Mouse (Mus musculus): ENCODE results near the gene Sorbs2. TPM values are rescaled to one million over a fixed set of nuclear protein-coding genes. Genes with fewer than 3 reads are reported as not detected.
"Not testable (repeated sequence)": the region's sequence is repeated elsewhere in the genome, so short reads cannot be mapped to it uniquely, and the experiment has no call there.

Sorbs2 gene
- polyA plus RNA-seq, 1 experiment, result 4.7 TPM

DNA sequence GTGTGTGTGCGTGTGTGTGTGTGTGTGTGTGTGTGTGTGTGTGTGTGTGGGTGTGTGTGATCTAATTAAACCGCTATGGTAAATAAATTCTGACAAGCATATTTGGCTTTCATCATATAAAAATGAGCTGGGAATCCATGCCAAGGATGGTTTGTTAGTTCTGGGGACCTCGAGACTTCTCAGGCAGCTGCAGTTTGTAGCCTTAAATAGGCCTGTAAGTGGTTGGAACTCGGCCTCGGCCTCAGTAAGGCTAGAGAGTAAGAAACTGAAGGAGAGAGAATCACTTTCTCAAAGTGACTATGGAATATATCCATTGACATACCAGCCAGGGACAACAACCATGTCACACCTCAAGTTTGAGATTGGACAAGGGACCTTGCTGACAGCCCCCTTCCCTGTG lies 314.1 kb downstream of the Sorbs2 start:
- no peak overlapping the region for H3K4me3 ChIP-seq (ENCODE audit: insufficient read depth, low read depth, low read length)
- H3K27ac ChIP-seq (replicated peaks; ENCODE audit: low read depth, low read length), result no peak overlapping the region
- no peaks in the 10 kb centered on the region for H3K4me1 ChIP-seq (ENCODE audit: control insufficient read depth, insufficient read depth, insufficient read length, low read length)

GRCm38 (mm10) chr8:45829985-45830548 lies 322.5 kb downstream of the Sorbs2 start:
- H3K27ac ChIP-seq (replicated peaks; ENCODE audit: low read depth, low read length), result no peak overlapping the region
- no peaks in the 10 kb centered on the region for H3K4me1 ChIP-seq (ENCODE audit: control insufficient read depth, insufficient read depth, insufficient read length, low read length)

GRCm38 (mm10) chr8:45833896-45834295 lies 326.3 kb downstream of the Sorbs2 start:
- no peak overlapping the region for H3K4me3 ChIP-seq (ENCODE audit: insufficient read depth, low read depth, low read length)
- H3K4me1 ChIP-seq (ENCODE audit: control insufficient read depth, insufficient read depth, insufficient read length, low read length), result no peaks in the 10 kb centered on the region
- no peak overlapping the region for H3K27ac ChIP-seq (replicated peaks; ENCODE audit: low read depth, low read length)

More at GRCm38 (mm10) chr8:45829985-45830548, 322.5 kb downstream of the Sorbs2 start:
- H3K4me3 ChIP-seq (ENCODE audit: insufficient read depth, low read depth, low read length), result no peak overlapping the region

- no peak overlapping the region for H3K27ac ChIP-seq (replicated peaks; ENCODE audit: low read depth, low read length)
- no peaks in the 10 kb centered on the region for H3K4me1 ChIP-seq (ENCODE audit: control insufficient read depth, insufficient read depth, insufficient read length, low read length)
- H3K4me3 ChIP-seq (ENCODE audit: insufficient read depth, low read depth, low read length), result no peak overlapping the region
Measured at GRCm38 (mm10) chr8:45843306-45843705, 335.7 kb downstream of the Sorbs2 start.

GRCm38 (mm10) chr8:45844097-45844885 lies 336.7 kb downstream of the Sorbs2 start:
- no peak overlapping the region for H3K4me3 ChIP-seq (ENCODE audit: insufficient read depth, low read depth, low read length)
- H3K27ac ChIP-seq (replicated peaks; ENCODE audit: low read depth, low read length), result no peak overlapping the region
- H3K4me1 ChIP-seq (ENCODE audit: control insufficient read depth, insufficient read depth, insufficient read length, low read length), result no peaks in the 10 kb centered on the region

GRCm38 (mm10) chr8:45844911-45845481 lies 337.4 kb downstream of the Sorbs2 start:
- no peak overlapping the region for H3K27ac ChIP-seq (replicated peaks; ENCODE audit: low read depth, low read length)
- no peaks in the 10 kb centered on the region for H3K4me1 ChIP-seq (ENCODE audit: control insufficient read depth, insufficient read depth, insufficient read length, low read length)
- no peak overlapping the region for H3K4me3 ChIP-seq (ENCODE audit: insufficient read depth, low read depth, low read length)

DNA sequence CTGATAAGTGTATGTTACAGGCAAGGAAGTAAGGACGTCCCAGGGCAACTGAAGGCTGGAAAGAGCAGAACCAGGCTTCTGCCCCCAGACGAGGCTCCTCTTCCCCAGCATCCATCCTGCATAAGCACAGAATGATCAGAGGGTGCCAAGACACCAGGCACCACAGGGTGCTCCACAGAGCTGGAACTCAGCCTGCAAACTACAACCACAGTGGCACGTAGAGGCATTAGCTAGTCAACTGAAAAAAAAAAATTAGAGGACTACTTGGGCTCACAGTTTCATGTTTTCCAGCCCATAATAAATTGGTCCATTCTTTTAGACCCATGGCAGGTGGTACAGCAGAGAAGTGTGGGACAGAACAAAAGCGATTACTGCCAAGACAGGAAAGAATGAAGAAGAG lies 338.3 kb downstream of the Sorbs2 start:
- Histone ChIP-seq H3K4me3 (ENCODE audit: insufficient read depth, low read depth, low read length) (no peak overlapping the region), H3K27ac (replicated peaks; ENCODE audit: low read depth, low read length) (no peak overlapping the region), H3K4me1 (ENCODE audit: control insufficient read depth, insufficient read depth, insufficient read length, low read length) (no peaks in the 10 kb centered on the region)

DNA sequence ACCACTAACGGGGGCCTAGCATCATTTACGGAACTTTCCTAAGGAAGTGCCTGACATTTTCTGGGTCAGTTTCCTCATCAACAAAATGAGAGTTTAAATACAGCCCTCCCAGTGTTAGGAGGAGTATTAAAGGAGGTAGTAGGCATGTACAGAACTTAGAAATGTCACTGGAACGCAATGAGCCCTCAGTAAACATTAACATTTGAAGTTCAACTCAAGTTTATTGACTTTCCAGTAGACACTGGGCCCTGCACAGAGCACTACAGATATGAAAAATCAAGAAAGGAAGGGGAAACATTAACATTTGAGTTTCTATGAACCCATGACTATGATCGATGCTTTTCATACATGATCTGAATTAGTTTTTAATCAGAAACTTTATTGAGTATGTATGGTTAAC lies 347.5 kb downstream of the Sorbs2 start:
- Histone ChIP-seq H3K4me3 (ENCODE audit: insufficient read depth, low read depth, low read length) (no peak overlapping the region), H3K4me1 (ENCODE audit: control insufficient read depth, insufficient read depth, insufficient read length, low read length) (no peaks in the 10 kb centered on the region), H3K27ac (replicated peaks; ENCODE audit: low read depth, low read length) (no peak overlapping the region)

DNA sequence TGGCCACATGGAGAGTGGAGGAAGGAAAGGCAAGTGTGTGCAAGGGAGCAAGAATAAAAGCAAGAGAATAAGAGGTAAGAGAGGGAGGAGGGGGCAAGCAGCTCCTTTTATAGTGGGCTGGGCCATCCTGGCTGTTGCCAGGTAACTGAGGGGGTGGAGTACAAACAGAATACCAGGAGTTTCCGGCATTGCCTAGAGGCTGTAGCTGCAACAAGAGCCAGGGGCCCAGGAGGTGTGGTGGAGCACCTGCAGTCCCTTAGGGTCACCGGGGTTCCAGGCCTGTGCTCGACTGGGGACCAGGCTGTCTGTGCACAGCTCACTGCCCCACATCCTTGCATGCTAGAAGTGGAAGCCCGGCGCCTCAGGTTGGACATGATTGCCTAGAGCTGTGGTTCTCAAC lies 350.1 kb downstream of the Sorbs2 start:
- Histone ChIP-seq H3K4me3 (ENCODE audit: insufficient read depth, low read depth, low read length) (no peak overlapping the region), H3K4me1 (ENCODE audit: control insufficient read depth, insufficient read depth, insufficient read length, low read length) (no peaks in the 10 kb centered on the region), H3K27ac (replicated peaks; ENCODE audit: low read depth, low read length) (no peak overlapping the region)

DNA sequence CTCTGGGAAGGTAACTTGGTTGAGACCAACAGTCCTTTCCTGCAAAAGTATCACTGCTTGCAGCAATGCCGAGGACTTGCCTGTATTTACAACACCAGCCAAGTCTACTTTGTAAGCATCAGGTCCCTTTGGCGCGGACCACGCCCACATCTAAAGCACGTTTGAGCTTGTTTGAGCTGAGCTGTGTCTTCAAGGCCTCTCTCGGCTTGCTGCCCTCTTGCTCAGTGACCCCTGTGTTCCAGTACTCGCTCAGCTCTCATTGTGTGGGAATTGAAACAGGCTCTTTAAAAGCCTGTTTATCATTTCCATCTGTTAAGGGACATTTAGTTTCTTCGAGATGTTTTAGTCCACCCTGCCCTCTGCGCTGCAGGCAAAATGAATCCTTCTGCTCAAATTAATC lies 350.8 kb downstream of the Sorbs2 start:
- Histone ChIP-seq H3K4me1 (ENCODE audit: control insufficient read depth, insufficient read depth, insufficient read length, low read length) (no peaks in the 10 kb centered on the region), H3K27ac (replicated peaks; ENCODE audit: low read depth, low read length) (no peak overlapping the region), H3K4me3 (ENCODE audit: insufficient read depth, low read depth, low read length) (no peak overlapping the region)

DNA sequence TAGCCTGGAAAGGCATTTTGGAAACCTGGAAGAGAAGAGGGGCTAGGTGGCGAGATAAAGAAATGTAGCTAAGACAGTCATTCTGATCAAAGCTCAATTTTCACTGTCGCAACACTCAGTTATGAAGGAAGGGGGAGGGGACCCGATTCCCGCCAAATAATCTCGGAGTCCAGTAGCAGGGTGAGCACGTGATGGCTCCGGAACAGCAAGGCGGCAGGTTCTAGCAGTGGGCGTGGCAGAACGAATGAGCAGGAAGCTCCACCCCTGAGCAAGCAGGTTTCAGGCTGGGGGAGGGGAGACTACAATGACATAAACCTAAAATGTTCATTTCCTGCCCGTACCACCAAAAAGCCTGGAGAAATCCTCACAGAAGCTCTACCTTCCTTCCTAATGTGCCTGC lies 364.0 kb downstream of the Sorbs2 start:
- not testable (repeated sequence) for H3K4me3 ChIP-seq (ENCODE audit: insufficient read depth, low read depth, low read length); H3K27ac ChIP-seq (replicated peaks; ENCODE audit: low read depth, low read length); H3K4me1 ChIP-seq (ENCODE audit: control insufficient read depth, insufficient read depth, insufficient read length, low read length)

DNA sequence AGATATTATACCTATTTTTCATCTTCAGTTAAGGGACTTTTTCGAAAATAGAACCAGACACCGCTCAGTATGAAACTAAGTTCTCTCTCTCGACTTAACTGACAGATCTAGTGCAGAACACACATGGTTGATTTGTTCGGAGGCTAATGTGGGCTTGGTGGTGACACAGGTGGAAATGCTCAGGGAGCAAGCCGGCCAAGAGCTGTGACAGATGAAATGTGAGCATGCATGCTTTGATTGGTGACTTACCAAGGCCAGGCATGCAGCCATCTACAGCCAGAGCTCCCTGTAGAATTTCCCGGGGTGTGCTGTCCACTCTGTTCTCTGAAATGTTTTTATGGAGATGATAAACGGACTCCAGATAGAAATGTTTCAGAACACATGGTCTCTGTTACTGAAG lies 364.5 kb downstream of the Sorbs2 start:
- no peak overlapping the region for H3K4me3 ChIP-seq (ENCODE audit: insufficient read depth, low read depth, low read length)
- peaks cover 4% of the 10 kb centered on the region; the same call in 1 of the 2 replicates for H3K4me1 ChIP-seq (ENCODE audit: control insufficient read depth, insufficient read depth, insufficient read length, low read length)
- no peak overlapping the region for H3K27ac ChIP-seq (replicated peaks; ENCODE audit: low read depth, low read length)

DNA sequence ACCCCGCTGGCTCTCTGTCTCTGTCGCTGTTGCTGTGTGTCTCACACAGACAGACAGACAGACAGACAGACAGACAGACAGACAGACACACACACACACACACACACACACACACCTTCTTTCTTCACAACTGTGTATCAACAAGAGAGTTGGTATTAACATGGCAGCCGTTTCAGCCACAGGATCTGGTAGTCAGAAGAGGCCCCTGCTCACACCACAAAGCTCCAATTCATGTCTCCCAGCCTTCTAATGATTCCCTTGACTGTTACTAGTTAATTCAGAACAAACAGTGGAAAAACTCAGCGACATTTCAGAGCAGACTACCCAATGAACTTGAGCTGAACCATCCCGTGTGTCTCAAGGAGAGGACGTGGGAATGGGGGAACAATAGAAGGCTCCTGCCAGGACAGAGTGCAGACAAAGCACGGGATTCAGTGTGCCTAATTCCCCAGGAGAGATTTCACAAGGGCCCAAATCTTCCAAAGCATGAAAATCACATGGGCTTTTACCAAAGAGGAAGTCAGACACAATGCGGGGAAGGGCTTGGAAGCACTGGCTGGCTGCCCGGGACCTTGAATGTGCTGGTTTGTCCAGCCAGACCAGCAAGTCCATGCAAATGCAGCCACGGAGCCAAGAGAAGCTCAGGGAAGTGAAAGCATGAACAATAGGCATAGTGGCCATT lies 367.5 kb downstream of the Sorbs2 start:
- H3K4me3 ChIP-seq (ENCODE audit: insufficient read depth, low read depth, low read length), result no peak overlapping the region
- peak overlapping the region; percentile 97 for H3K27ac ChIP-seq (replicated peaks; ENCODE audit: low read depth, low read length)
- H3K4me1 ChIP-seq (ENCODE audit: control insufficient read depth, insufficient read depth, insufficient read length, low read length), result peaks cover 4% of the 10 kb centered on the region; the same call in 1 of the 2 replicates

DNA sequence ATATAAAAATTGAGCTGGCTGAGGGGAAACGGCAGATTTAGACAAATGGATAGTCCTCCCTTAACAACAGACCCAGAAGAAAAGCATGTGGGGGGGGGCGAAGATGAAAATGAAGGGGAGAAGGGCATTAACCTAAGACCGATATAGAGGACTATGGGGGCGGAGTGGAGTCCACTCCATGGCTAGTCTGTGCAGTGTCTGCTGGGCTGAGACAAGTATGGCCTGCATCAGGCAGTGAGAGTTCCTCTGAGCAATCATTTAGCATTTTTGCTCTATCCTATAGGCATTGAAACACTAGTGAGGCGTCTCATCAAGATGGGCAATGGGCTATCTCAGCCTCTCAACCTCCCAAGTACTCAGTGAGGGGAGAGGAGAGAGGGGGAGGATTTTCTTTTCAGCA lies 368.8 kb downstream of the Sorbs2 start:
- Histone ChIP-seq H3K27ac (replicated peaks; ENCODE audit: low read depth, low read length) (no peak overlapping the region), H3K4me1 (ENCODE audit: control insufficient read depth, insufficient read depth, insufficient read length, low read length) (peaks cover 4% of the 10 kb centered on the region; the same call in 1 of the 2 replicates), H3K4me3 (ENCODE audit: insufficient read depth, low read depth, low read length) (no peak overlapping the region)

Measured in brown adipose tissue, adult 24 weeks (tissue).